ENCODE assay signal across 20 mouse cellular contexts in genomic region chr19:10404911-10405310, GRCm38 (mm10). TPM values are rescaled to one million over a fixed set of nuclear protein-coding genes. Genes with fewer than 3 reads are reported as not detected.
DNase-seq lines count a peak whose midpoint lies in the region; ATAC-seq and TF ChIP-seq lines count a peak whose summit lies in the region.
"Had no signal": no experiment of that assay in that cellular context is flagged by ENCODE, and none has a peak within 500 bp of the region (broad histone marks: within the 10 kb centered on the region; RNA-seq: fewer than 3 reads in every experiment).

No protein-coding gene starts in this region.

- H3K27me3 ChIP-seq in forebrain, embryonic 16.5 days (replicated peaks; ENCODE audit: control insufficient read depth, insufficient read depth, low read length) = no peaks in the 10 kb centered on the region
- H3K27me3 ChIP-seq in forebrain, embryonic 13.5 days = no peaks in the 10 kb centered on the region
- no peaks in the 10 kb centered on the region for H3K27me3 ChIP-seq in midbrain, postnatal 0 days (ENCODE audit: insufficient read depth, low read length)
- no peaks in the 10 kb centered on the region for H3K27me3 ChIP-seq in midbrain, embryonic 11.5 days (ENCODE audit: control insufficient read depth, insufficient read depth, low read length)
- H3K27me3 ChIP-seq in neural tube, embryonic 15.5 days (replicated peaks) = no peaks in the 10 kb centered on the region

- WGBS in forebrain, embryonic 16.5 days = 33% methylated on average over 2 of the region's 2 CpGs
- 62% methylated on average over 2 of the region's 2 CpGs for WGBS in forebrain, embryonic 13.5 days
- WGBS in midbrain, postnatal 0 days = 41% methylated on average over 2 of the region's 2 CpGs
- 81% methylated on average over 2 of the region's 2 CpGs for WGBS in midbrain, embryonic 11.5 days
- WGBS in neural tube, embryonic 15.5 days = 44% methylated on average over 2 of the region's 2 CpGs

- H3K36me3 ChIP-seq in forebrain, embryonic 16.5 days (ENCODE audit: control insufficient read depth, insufficient read depth) = no peaks in the 10 kb centered on the region
- no peaks in the 10 kb centered on the region for H3K36me3 ChIP-seq in forebrain, embryonic 13.5 days (ENCODE audit: poor library complexity, severe bottlenecking)
- H3K36me3 ChIP-seq in midbrain, postnatal 0 days (ENCODE audit: insufficient read depth, low read length) = no peaks in the 10 kb centered on the region; the same call in 1 of the 2 replicates
- H3K36me3 ChIP-seq in midbrain, embryonic 11.5 days (ENCODE audit: control insufficient read depth, insufficient read depth, low read length) = no peaks in the 10 kb centered on the region
- no peaks in the 10 kb centered on the region for H3K36me3 ChIP-seq in neural tube, embryonic 15.5 days
- H3K36me3 ChIP-seq: embryonic facial prominence, embryonic 10.5 days; heart, embryonic 15.5 days had no signal

- H3K27ac ChIP-seq in forebrain, embryonic 16.5 days (ENCODE audit: low read length) = no peak overlapping the region
- H3K27ac ChIP-seq in forebrain, embryonic 13.5 days = no peak overlapping the region
- peak overlapping the region; percentile 78 for H3K27ac ChIP-seq in layer of hippocampus, adult 2 months
- H3K27ac ChIP-seq in midbrain, postnatal 0 days (ENCODE audit: low read depth, low read length) = no peak overlapping the region
- H3K27ac ChIP-seq in midbrain, embryonic 11.5 days (ENCODE audit: low read depth, low read length) = no peak overlapping the region
- 0 out of 2 replicates have a peak overlapping the region, but pooled peaks have one; percentile 25 for H3K27ac ChIP-seq in neural tube, embryonic 15.5 days (replicated peaks)
- H3K27ac ChIP-seq: embryonic facial prominence, embryonic 10.5 days; heart, adult 2 months; heart, embryonic 15.5 days had no signal

- H3K4me3 ChIP-seq in forebrain, embryonic 16.5 days (replicated peaks; ENCODE audit: low read length) = no peak overlapping the region
- no peak overlapping the region for H3K4me3 ChIP-seq in forebrain, embryonic 13.5 days
- no peak overlapping the region for H3K4me3 ChIP-seq in layer of hippocampus, adult 2 months
- H3K4me3 ChIP-seq in midbrain, postnatal 0 days (ENCODE audit: low read depth, low read length) = no peak overlapping the region
- no peak overlapping the region for H3K4me3 ChIP-seq in midbrain, embryonic 11.5 days (ENCODE audit: low read depth, low read length)
- H3K4me3 ChIP-seq in neural tube, embryonic 15.5 days (replicated peaks) = no peak overlapping the region
- H3K4me3 ChIP-seq: embryonic facial prominence, embryonic 10.5 days; heart, adult 2 months; heart, embryonic 15.5 days had no signal

- H3K4me1 ChIP-seq in forebrain, embryonic 16.5 days (replicated peaks; ENCODE audit: control insufficient read depth, insufficient read depth, low read length) = peaks cover 21% of the 10 kb centered on the region
- peaks cover 18% of the 10 kb centered on the region for H3K4me1 ChIP-seq in forebrain, embryonic 13.5 days
- no peaks in the 10 kb centered on the region for H3K4me1 ChIP-seq in midbrain, postnatal 0 days (ENCODE audit: insufficient read depth, low read length)
- 0 out of 2 replicates have a peak, but pooled peaks cover 2% of the 10 kb centered on the region for H3K4me1 ChIP-seq in midbrain, embryonic 11.5 days (ENCODE audit: control insufficient read depth, insufficient read depth, low read length)
- peaks cover 38% of the 10 kb centered on the region for H3K4me1 ChIP-seq in neural tube, embryonic 15.5 days
- H3K4me1 ChIP-seq: heart, embryonic 15.5 days had no signal

- H3K4me2 ChIP-seq in forebrain, embryonic 16.5 days (ENCODE audit: low read length) = no peak overlapping the region
- no peak overlapping the region for H3K4me2 ChIP-seq in forebrain, embryonic 13.5 days
- H3K4me2 ChIP-seq in midbrain, postnatal 0 days (ENCODE audit: low read depth, low read length, poor library complexity, severe bottlenecking) = no peak overlapping the region
- H3K4me2 ChIP-seq in midbrain, embryonic 11.5 days = no peak overlapping the region
- no peak overlapping the region for H3K4me2 ChIP-seq in neural tube, embryonic 15.5 days
- H3K4me2 ChIP-seq: heart, embryonic 11.5 days; heart, embryonic 15.5 days had no signal

- H3K9me3 ChIP-seq in forebrain, embryonic 16.5 days (ENCODE audit: control insufficient read depth, low read length) = no peaks in the 10 kb centered on the region
- H3K9me3 ChIP-seq in forebrain, embryonic 13.5 days (replicated peaks) = no peaks in the 10 kb centered on the region
- H3K9me3 ChIP-seq in midbrain, postnatal 0 days (ENCODE audit: low read length) = no peaks in the 10 kb centered on the region
- H3K9me3 ChIP-seq in midbrain, embryonic 11.5 days (ENCODE audit: control insufficient read depth, low read length) = no peaks in the 10 kb centered on the region
- H3K9me3 ChIP-seq in neural tube, embryonic 15.5 days (replicated peaks) = no peaks in the 10 kb centered on the region
- H3K9me3 ChIP-seq: embryonic facial prominence, embryonic 10.5 days; heart, embryonic 15.5 days had no signal

- ATAC-seq in forebrain, embryonic 16.5 days = 0 out of 2 replicates have a peak, but pooled peaks have one; percentile 5
- ATAC-seq in forebrain, embryonic 13.5 days = no peak
- ATAC-seq in midbrain, postnatal 0 days (ENCODE audit: low FRiP score) = no peak
- ATAC-seq in midbrain, embryonic 11.5 days (ENCODE audit: low FRiP score) = no peak
- ATAC-seq in neural tube, embryonic 15.5 days (ENCODE audit: low FRiP score) = no peak
- ATAC-seq: forebrain, embryonic 14.5 days; hindbrain, embryonic 16.5 days had no signal

- no peak overlapping the region for H3K9ac ChIP-seq in forebrain, embryonic 16.5 days (replicated peaks; ENCODE audit: low read depth, low read length)
- H3K9ac ChIP-seq in forebrain, embryonic 13.5 days = no peak overlapping the region
- H3K9ac ChIP-seq in midbrain, postnatal 0 days (replicated peaks; ENCODE audit: low read length, poor library complexity, severe bottlenecking) = 0 out of 2 replicates have a peak overlapping the region, but pooled peaks have one; percentile 4
- no peak overlapping the region for H3K9ac ChIP-seq in midbrain, embryonic 11.5 days (ENCODE audit: low read length)
- H3K9ac ChIP-seq in neural tube, embryonic 15.5 days (replicated peaks) = no peak overlapping the region
- H3K9ac ChIP-seq: heart, embryonic 15.5 days had no signal

- no peak for TF ChIP-seq CTCF in layer of hippocampus, adult 2 months (conservative IDR thresholded peaks at IDR 0.05)
- no peak for TF ChIP-seq CTCF in midbrain, postnatal 0 days (IDR thresholded peaks at IDR 0.05)

- no peak for DNase-seq in layer of hippocampus, adult 2 months (ENCODE audit: low spot score in 2 of 2)
- DNase-seq in layer of hippocampus, postnatal 10 days (ENCODE audit: low spot score in 2 of 2) = no peak
- no peak for DNase-seq in midbrain, postnatal 0 days (ENCODE audit: low spot score)
- no peak for DNase-seq in midbrain, embryonic 11.5 days (ENCODE audit: low spot score, missing footprints)
- DNase-seq in yolk sac, embryonic 10.5 days (ENCODE audit: low spot score) = no peak
- DNase-seq: adrenal gland, adult 2 months; adrenal gland, postnatal 36 days; cerebellum, adult 11 months; gastrocnemius, postnatal 14 days; heart, adult 2 months; heart, postnatal 14 days had no signal

RNA-seq across cellular contexts. Expression of gene Syt7, which starts 16.0 kb away (rescaled TPM):
- polyA plus RNA-seq in forebrain, embryonic 16.5 days (2015; fragmentation: Nextera tagmentation; extraction: Ambion mirVana) = 6.9 and 9.7 TPM in 2 replicates
- 4.4 and 5.0 TPM in 2 replicates for polyA plus RNA-seq in forebrain, embryonic 13.5 days (2015; fragmentation: Nextera tagmentation; extraction: Ambion mirVana)
- total RNA-seq in layer of hippocampus, adult 2 months (2021) = 100 to 1,000 TPM; 315 to 321 TPM
- total RNA-seq in layer of hippocampus, postnatal 10 days (2021) = 100 to 1,000 TPM; 210 to 226 TPM
- 138 and 140 TPM in 2 replicates for total RNA-seq in midbrain, postnatal 0 days (2014; rRNA removed)
- polyA plus RNA-seq in midbrain, postnatal 0 days (2015; fragmentation: Nextera tagmentation; extraction: Ambion mirVana) = 14.7 and 19.0 TPM in 2 replicates
- 3.0 and 3.9 TPM in 2 replicates for polyA plus RNA-seq in midbrain, embryonic 11.5 days (2014; fragmentation: Nextera tagmentation; extraction: Ambion mirVana)
- 10.4 and 17.3 TPM in 2 replicates for polyA plus RNA-seq in neural tube, embryonic 15.5 days (2015; fragmentation: Nextera tagmentation; extraction: Ambion mirVana)
- total RNA-seq: hematopoietic stem cell, adult 5-6 weeks had no signal

RNA-seq across cellular contexts. Expression of gene Lrrc10b, which starts 52.4 kb away (rescaled TPM):
- polyA plus RNA-seq in forebrain, embryonic 16.5 days (2015; fragmentation: Nextera tagmentation; extraction: Ambion mirVana) = 0.52 and 0.99 TPM in 2 replicates
- 0.25 and 0.40 TPM in 2 replicates for polyA plus RNA-seq in forebrain, embryonic 13.5 days (2015; fragmentation: Nextera tagmentation; extraction: Ambion mirVana)
- total RNA-seq in layer of hippocampus, adult 2 months (2021) = 10 to 100 TPM; 83.9 to 84.6 TPM
- total RNA-seq in layer of hippocampus, postnatal 10 days (2021) = 10 to 100 TPM; 27.4 to 28.0 TPM
- total RNA-seq in midbrain, postnatal 0 days (2014; rRNA removed) = 6.2 and 8.7 TPM in 2 replicates
- 2.2 and 2.3 TPM in 2 replicates for polyA plus RNA-seq in midbrain, postnatal 0 days (2015; fragmentation: Nextera tagmentation; extraction: Ambion mirVana)
- 0.55 and 0.59 TPM in 2 replicates for polyA plus RNA-seq in midbrain, embryonic 11.5 days (2014; fragmentation: Nextera tagmentation; extraction: Ambion mirVana)
- polyA plus RNA-seq in neural tube, embryonic 15.5 days (2015; fragmentation: Nextera tagmentation; extraction: Ambion mirVana) = 1.1 and 1.3 TPM in 2 replicates
- total RNA-seq: hematopoietic stem cell, adult 5-6 weeks had no signal

Comparison
In these comparisons a context has a peak if more than half of its experiments do, and no peak if none do; other contexts are left out.
1. H3K27ac ChIP-seq: peak in layer of hippocampus, adult 2 months (single experiment) and neural tube, embryonic 15.5 days (single experiment); none in forebrain, embryonic 16.5 days (single experiment), forebrain, embryonic 13.5 days (single experiment), midbrain, postnatal 0 days (single experiment) and midbrain, embryonic 11.5 days (single experiment).